Mouse (Mus musculus) intestine, postnatal 0 days (tissue): ENCODE data around the gene Ost4. TPM values are rescaled to one million over a fixed set of nuclear protein-coding genes. Genes with fewer than 3 reads are reported as not detected.

Source experiments
- ATAC-seq: fragments of 200-750 bp; cut with Nextera tagmentation; 2 replicates; pipeline ENCODE4 v1.8.0; 2017; ENCODE audit warnings: mild to moderate bottlenecking, moderate TSS enrichment, moderate library complexity
- H3K27ac ChIP-seq: fragments of 300-500 bp; sonication (generic); 2 replicates; pipeline ENCODE4 v1.5.1; 2014; ENCODE audit warnings: mild to moderate bottlenecking, low read depth, low read length, moderate library complexity
- H3K27me3 ChIP-seq: fragments of 300-500 bp; sonication (generic); replicated peaks from 2 replicates; pipeline ENCODE4 v1.6.1; 2014; ENCODE audit warnings: low read length, mixed read lengths; ENCODE audit not compliant: control insufficient read depth, insufficient read depth
- H3K36me3 ChIP-seq: fragments of 300-500 bp; sonication (generic); 2 replicates; pipeline ENCODE4 v1.6.1; 2014; ENCODE audit warnings: mild to moderate bottlenecking, moderate library complexity; ENCODE audit not compliant: control insufficient read depth, insufficient read depth
- H3K4me1 ChIP-seq: fragments of 300-500 bp; sonication (generic); replicated peaks from 2 replicates; pipeline ENCODE4 v1.6.1; 2014; ENCODE audit warnings: antibody characterized with exemption, low read length, mixed read lengths; ENCODE audit not compliant: control insufficient read depth, insufficient read depth
- H3K4me2 ChIP-seq: fragments of 300-500 bp; sonication (generic); replicated peaks from 2 replicates; pipeline ENCODE4 v1.6.1; 2014; ENCODE audit warnings: low read depth, mild to moderate bottlenecking, moderate library complexity
- H3K4me3 ChIP-seq: fragments of 300-500 bp; sonication (generic); 2 replicates; pipeline ENCODE4 v1.5.1; 2014; ENCODE audit warnings: low read depth, low read length
- H3K9ac ChIP-seq: fragments of 300-500 bp; sonication (generic); 2 replicates; pipeline ENCODE4 v1.6.1; 2014; ENCODE audit warnings: mild to moderate bottlenecking, low read depth, low read length
- H3K9me3 ChIP-seq: fragments of 300-500 bp; sonication (generic); 2 replicates; pipeline ENCODE4 v1.6.1; 2016; ENCODE audit warnings: mixed run types; ENCODE audit not compliant: control insufficient read depth
- CTCF ChIP-seq: sonication (generic); IDR thresholded peaks from 2 replicates; pipeline ENCODE4 v1.5.1; 2016; ENCODE audit warnings: low read depth, mild to moderate bottlenecking, control low read depth, antibody characterized with exemption, moderate library complexity
- WGBS: fragments of 180-500 bp; shearing (Covaris S2); extraction: QIAGEN DNeasy Blood & Tissue Kit; methylation state at CpG from one replicate; pipeline ENCODE4 v1.1.7; 2014; 5-methylcytosine and 5-hydroxymethylcytosine counted together
- polyA plus RNA-seq: library from polyadenylated mRNA; unstranded; fragments of >200 nt; fragmentation: Nextera tagmentation; extraction: Ambion mirVana; gene quantifications from 2 replicates; pipeline ENCODE4 v1.2.1, GENCODE M21; 2015

Gene Ost4
- polyA plus RNA-seq, 1 experiment from 2014 or later, result 495 TPM

GRCm38 (mm10) chr5:30927945-30928529 is 20.4 kb upstream of the Ost4 start:
- no peak overlapping the region for H3K9ac ChIP-seq

GRCm38 (mm10) chr5:30926073-30926472 is 18.5 kb upstream of the Ost4 start:
- H3K4me2 ChIP-seq, result no peak overlapping the region
- 79% methylated on average over 2 of the region's 2 CpGs for whole genome bisulfite sequencing
- no peaks in the 10 kb centered on the region for H3K9me3 ChIP-seq
- no peak overlapping the region for H3K9ac ChIP-seq
- TF ChIP-seq CTCF, result no peak
- H3K4me3 ChIP-seq, result no peak overlapping the region
- no peak overlapping the region for H3K27ac ChIP-seq
- H3K36me3 ChIP-seq, result no peaks in the 10 kb centered on the region
- H3K4me1 ChIP-seq, result 0 out of 2 replicates have a peak, but pooled peaks cover 4% of the 10 kb centered on the region
- no peak for ATAC-seq
- no peaks in the 10 kb centered on the region for H3K27me3 ChIP-seq

More at GRCm38 (mm10) chr5:30927945-30928529, 20.4 kb upstream of the Ost4 start:
- H3K27ac ChIP-seq, result no peak overlapping the region
- no peaks in the 10 kb centered on the region for H3K4me1 ChIP-seq
- no peaks in the 10 kb centered on the region for H3K9me3 ChIP-seq
- H3K36me3 ChIP-seq, result no peaks in the 10 kb centered on the region; the same call in 1 of the 2 replicates
- H3K4me3 ChIP-seq, result no peak overlapping the region
- WGBS, result 43% methylated on average over 7 of the region's 7 CpGs
- no peaks in the 10 kb centered on the region for H3K27me3 ChIP-seq
- ATAC-seq, result no peak
- TF ChIP-seq CTCF, result no peak
- H3K4me2 ChIP-seq, result peak overlapping the region; percentile 1; the same call in 1 of the 2 replicates

DNA sequence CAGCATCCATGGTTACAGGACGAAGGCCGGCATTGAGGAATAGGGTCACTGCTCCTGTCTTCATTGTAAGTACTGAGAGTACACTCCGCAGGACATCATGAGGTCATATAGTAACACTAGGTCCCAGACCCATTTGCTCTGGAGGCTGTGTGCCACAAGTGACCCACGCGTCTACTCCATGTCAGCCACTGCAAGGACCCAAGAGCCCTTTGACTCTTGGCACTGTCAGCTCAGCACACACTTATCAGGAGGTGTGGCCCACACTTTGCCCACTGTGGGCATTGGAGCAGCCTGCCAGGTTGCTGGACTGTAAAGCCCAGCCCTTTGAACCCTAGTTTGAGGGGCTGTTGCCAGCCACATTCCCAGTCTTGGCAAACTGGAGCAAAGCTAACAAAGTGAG is 17.6 kb upstream of the Ost4 start:
- Histone ChIP-seq H3K4me2 (no peak overlapping the region), H3K27ac (no peak overlapping the region), H3K4me1 (0 out of 2 replicates have a peak, but pooled peaks cover 4% of the 10 kb centered on the region), H3K27me3 (no peaks in the 10 kb centered on the region), H3K36me3 (no peaks in the 10 kb centered on the region; the same call in 1 of the 2 replicates), H3K9me3 (no peaks in the 10 kb centered on the region), H3K9ac (no peak overlapping the region), H3K4me3 (no peak overlapping the region)
- no peak for TF ChIP-seq CTCF
- WGBS, result 83% methylated on average over 5 of the region's 5 CpGs
- peak; percentile 35 for ATAC-seq

DNA sequence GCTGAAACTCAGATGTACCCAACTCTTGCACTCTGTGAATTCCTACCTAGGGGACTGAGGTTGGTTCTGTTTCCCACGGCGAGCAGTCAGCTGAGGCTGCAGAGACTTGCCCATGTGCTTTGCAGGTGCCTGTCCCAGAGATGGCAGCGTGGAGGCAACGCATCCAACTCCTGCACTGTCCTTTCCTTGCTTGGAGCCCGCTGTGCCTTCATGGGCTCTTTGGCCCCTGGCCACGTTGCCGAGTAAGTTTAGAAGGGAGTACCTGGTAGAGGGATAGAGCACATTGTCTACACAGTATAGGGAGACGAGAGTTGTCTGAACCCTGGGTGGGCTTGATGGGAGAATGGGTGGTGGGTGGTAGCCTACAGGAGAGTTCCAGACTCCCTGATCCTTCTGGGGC is 17.0 kb upstream of the Ost4 start:
- H3K27me3 ChIP-seq, result no peaks in the 10 kb centered on the region
- no peak for ATAC-seq
- peaks cover under 1% of the 10 kb centered on the region; the same call in 1 of the 2 replicates for H3K36me3 ChIP-seq
- H3K4me3 ChIP-seq, result no peak overlapping the region
- no peak overlapping the region for H3K9ac ChIP-seq
- H3K4me1 ChIP-seq, result 0 out of 2 replicates have a peak, but pooled peaks cover 4% of the 10 kb centered on the region
- TF ChIP-seq CTCF, result no peak
- 83% methylated on average over 8 of the region's 8 CpGs for WGBS
- H3K4me2 ChIP-seq, result no peak overlapping the region
- no peak overlapping the region for H3K27ac ChIP-seq
- H3K9me3 ChIP-seq, result no peaks in the 10 kb centered on the region

DNA sequence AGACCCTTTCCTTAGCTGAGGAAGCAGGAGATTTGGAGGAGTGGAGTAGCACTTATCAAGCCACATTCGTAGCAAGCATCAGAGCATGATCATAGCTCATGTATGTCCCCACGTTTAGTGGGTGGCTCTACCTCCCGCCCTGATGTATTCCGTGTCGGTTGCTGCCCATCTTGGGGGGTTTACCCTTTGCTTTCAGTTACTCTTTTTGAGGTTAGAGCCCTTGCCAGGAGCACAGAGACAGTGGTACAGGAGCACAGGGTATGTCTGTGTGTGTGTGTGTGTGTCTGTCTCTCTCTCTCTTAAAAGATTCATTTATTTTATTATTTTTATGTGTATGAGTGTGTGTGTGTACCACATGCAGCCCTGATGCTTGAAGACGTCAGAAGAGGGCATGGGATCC is 15.5 kb upstream of the Ost4 start:
- no peak overlapping the region for H3K27ac ChIP-seq
- 0 out of 2 replicates have a peak, but pooled peaks cover 4% of the 10 kb centered on the region for H3K4me1 ChIP-seq
- peak overlapping the region; percentile 87 for H3K4me2 ChIP-seq
- no peak overlapping the region for H3K4me3 ChIP-seq
- no peaks in the 10 kb centered on the region for H3K9me3 ChIP-seq
- WGBS, result 75% methylated on average over 6 of the region's 6 CpGs
- ATAC-seq, result no peak
- no peaks in the 10 kb centered on the region for H3K27me3 ChIP-seq
- no peak overlapping the region for H3K9ac ChIP-seq
- H3K36me3 ChIP-seq, result peaks cover 16% of the 10 kb centered on the region; the same call in 1 of the 2 replicates
- TF ChIP-seq CTCF, result no peak

GRCm38 (mm10) chr5:30922581-30923041 is 15.0 kb upstream of the Ost4 start:
- peak overlapping the region; percentile 55 for H3K4me3 ChIP-seq
- peak overlapping the region; percentile 87 for H3K4me2 ChIP-seq
- peaks cover 21% of the 10 kb centered on the region for H3K36me3 ChIP-seq
- WGBS, result 39% methylated on average over 10 of the region's 10 CpGs
- no peak for TF ChIP-seq CTCF
- no peak for ATAC-seq
- H3K9ac ChIP-seq, result peak overlapping the region; percentile 51; the same call in 1 of the 2 replicates
- H3K4me1 ChIP-seq, result 0 out of 2 replicates have a peak, but pooled peaks cover 4% of the 10 kb centered on the region
- H3K27me3 ChIP-seq, result no peaks in the 10 kb centered on the region
- H3K27ac ChIP-seq, result peak overlapping the region; percentile 77; the same call in 1 of the 2 replicates
- no peaks in the 10 kb centered on the region for H3K9me3 ChIP-seq
